Mouse (Mus musculus) small intestine, adult 2 months (tissue): ENCODE measurements around the gene Btbd18. TPM values are rescaled to one million over a fixed set of nuclear protein-coding genes. Genes with fewer than 3 reads are reported as not detected.

Source experiments
- H3K27ac ChIP-seq: fragments of 200-500 bp; 2 replicates; pipeline ENCODE4 v1.5.1; 2012; ENCODE audit warnings: low read depth, low read length, control low read depth, inconsistent platforms; ENCODE audit not compliant: insufficient read depth
- H3K27me3 ChIP-seq: fragments of 200-500 bp; 2 replicates; pipeline ENCODE4 v1.6.1; 2012; ENCODE audit warnings: mild to moderate bottlenecking, moderate library complexity, low read length, inconsistent platforms; ENCODE audit not compliant: control insufficient read depth, insufficient read depth
- H3K36me3 ChIP-seq: fragments of 200-500 bp; 2 replicates; pipeline ENCODE4 v1.6.1; 2012; ENCODE audit warnings: mild to moderate bottlenecking, low read length, control low read depth, inconsistent platforms; ENCODE audit not compliant: control insufficient read depth, insufficient read depth
- H3K4me1 ChIP-seq: fragments of 200-500 bp; 2 replicates; pipeline ENCODE4 v1.6.1; 2012; ENCODE audit warnings: low read length, inconsistent platforms, mixed read lengths; ENCODE audit not compliant: control insufficient read depth, insufficient read depth, insufficient read length
- H3K4me3 ChIP-seq: fragments of 200-500 bp; 2 replicates; pipeline ENCODE4 v1.5.1; 2012; ENCODE audit warnings: low read depth, mild to moderate bottlenecking, control low read depth, inconsistent platforms, low read length, moderate library complexity
- CTCF ChIP-seq: fragments of 200-500 bp; IDR thresholded peaks from 2 replicates; pipeline ENCODE4 v1.5.1; 2012; ENCODE audit warnings: low read depth, mild to moderate bottlenecking, control low read depth, inconsistent platforms, low read length, moderate library complexity, mixed read lengths; ENCODE audit not compliant: insufficient replicate concordance, insufficient read length; ENCODE audit errors: extremely low read depth
- POLR2A ChIP-seq: fragments of 200-500 bp; IDR thresholded peaks from 2 replicates; pipeline ENCODE4 v1.6.1; 2012; ENCODE audit warnings: low read depth, mild to moderate bottlenecking, control low read depth, inconsistent platforms, low read length, moderate library complexity
- WGBS: fragments of 180-500 bp; shearing (Covaris S2); methylation state at CpG from one replicate; pipeline ENCODE4 v1.1.7; 2018; 5-methylcytosine and 5-hydroxymethylcytosine counted together
- polyA plus RNA-seq: library from polyadenylated mRNA; depleted of rRNA; stranded (reverse); fragments of >200 nt; gene quantifications from 2 replicates; pipeline ENCODE4 v1.2.3, GENCODE M21; 2012

The Btbd18 gene
- polyA plus RNA-seq, 1 experiment, result not detected

GRCm38 (mm10) chr2:84646138-84646537 is 12.7 kb upstream of the Btbd18 start:
- 12% methylated on average over 1 of the region's 1 CpGs for WGBS
- Histone ChIP-seq H3K36me3 (peaks cover 8% of the 10 kb centered on the region), H3K4me3 (no peak overlapping the region), H3K4me1 (peaks cover 14% of the 10 kb centered on the region), H3K27ac (no peak overlapping the region), H3K27me3 (no peaks in the 10 kb centered on the region)
- TF ChIP-seq POLR2A (no peak), CTCF (no peak)

- 42% methylated on average over 6 of the region's 6 CpGs for WGBS
- peaks cover 12% of the 10 kb centered on the region for H3K4me1 ChIP-seq
- H3K36me3 ChIP-seq, result peaks cover 5% of the 10 kb centered on the region; the same call in 1 of the 2 replicates
- 0 out of 2 replicates have a peak overlapping the region, but pooled peaks have one; percentile 3 for H3K27ac ChIP-seq
- H3K27me3 ChIP-seq, result no peaks in the 10 kb centered on the region
- TF ChIP-seq POLR2A (no peak), CTCF (no peak)
- peak overlapping the region; percentile 35 for H3K4me3 ChIP-seq
Observed at GRCm38 (mm10) chr2:84647051-84647568, 11.8 kb upstream of the Btbd18 start.

GRCm38 (mm10) chr2:84648369-84648768 is 10.5 kb upstream of the Btbd18 start:
- H3K27me3 ChIP-seq, result no peaks in the 10 kb centered on the region
- H3K4me1 ChIP-seq, result peaks cover 12% of the 10 kb centered on the region
- no peak overlapping the region for H3K27ac ChIP-seq
- H3K4me3 ChIP-seq, result peak overlapping the region; percentile 54
- 12% methylated on average over 6 of the region's 6 CpGs for WGBS
- peaks cover 5% of the 10 kb centered on the region; the same call in 1 of the 2 replicates for H3K36me3 ChIP-seq
- no peak for TF ChIP-seq POLR2A
- no peak for TF ChIP-seq CTCF

- 2% methylated on average over 10 of the region's 10 CpGs for WGBS
- TF ChIP-seq POLR2A (no peak), CTCF (no peak)
- Histone ChIP-seq H3K27ac (peak overlapping the region; percentile 92), H3K4me1 (peaks cover 8% of the 10 kb centered on the region), H3K4me3 (peak overlapping the region; percentile 71), H3K27me3 (no peaks in the 10 kb centered on the region), H3K36me3 (peaks cover 3% of the 10 kb centered on the region; the same call in 1 of the 2 replicates)
Observed at GRCm38 (mm10) chr2:84649674-84650073, 9.2 kb upstream of the Btbd18 start.

GRCm38 (mm10) chr2:84650464-84651195 is 8.2 kb upstream of the Btbd18 start, which contains the start of gene Ctnnd1:
TSS of gene Ctnnd1 (minus strand) at chr2:84650765.
- Histone ChIP-seq H3K27ac (peak within 1 kb of the TSS; percentile 100), H3K27me3 (no peaks in the 10 kb centered on the region), H3K4me3 (peak within 1 kb of the TSS; percentile 93), H3K4me1 (peaks cover 8% of the 10 kb centered on the region), H3K36me3 (0 out of 2 replicates have a peak, but pooled peaks cover 3% of the 10 kb centered on the region)
- 2% methylated on average over 15 of the region's 15 CpGs for WGBS
- peak; percentile 86; the same call in 1 of the 2 replicates for TF ChIP-seq POLR2A
- no peak for TF ChIP-seq CTCF

- TF ChIP-seq POLR2A, result no peak
- TF ChIP-seq CTCF, result no peak
- Histone ChIP-seq H3K27me3 (no peaks in the 10 kb centered on the region), H3K4me3 (no peak overlapping the region), H3K27ac (no peak overlapping the region), H3K4me1 (0 out of 2 replicates have a peak, but pooled peaks cover 1% of the 10 kb centered on the region), H3K36me3 (no peaks in the 10 kb centered on the region)
Observed at GRCm38 (mm10) chr2:84653354-84653753, 5.5 kb upstream of the Btbd18 start.

GRCm38 (mm10) chr2:84655864-84656263 is 3.0 kb upstream of the Btbd18 start:
- WGBS, result 53% methylated on average over 1 of the region's 1 CpGs
- Histone ChIP-seq H3K4me1 (0 out of 2 replicates have a peak, but pooled peaks cover 1% of the 10 kb centered on the region), H3K36me3 (no peaks in the 10 kb centered on the region), H3K27ac (no peak overlapping the region), H3K27me3 (no peaks in the 10 kb centered on the region), H3K4me3 (no peak overlapping the region)
- no peak for TF ChIP-seq CTCF
- TF ChIP-seq POLR2A, result no peak
